Mouse (Mus musculus) adipocyte (in vitro differentiated cells): ENCODE results near the gene Zxdc.
A peak's percentile ranks its signal among the peaks of the same experiment; 100 is the strongest.

Source experiments
- DNase-seq: peaks from one replicate; pipeline ENCODE4 v3.0.0-alpha.2; 2016; ENCODE audit warnings: low spot score

The Zxdc gene

DNA sequence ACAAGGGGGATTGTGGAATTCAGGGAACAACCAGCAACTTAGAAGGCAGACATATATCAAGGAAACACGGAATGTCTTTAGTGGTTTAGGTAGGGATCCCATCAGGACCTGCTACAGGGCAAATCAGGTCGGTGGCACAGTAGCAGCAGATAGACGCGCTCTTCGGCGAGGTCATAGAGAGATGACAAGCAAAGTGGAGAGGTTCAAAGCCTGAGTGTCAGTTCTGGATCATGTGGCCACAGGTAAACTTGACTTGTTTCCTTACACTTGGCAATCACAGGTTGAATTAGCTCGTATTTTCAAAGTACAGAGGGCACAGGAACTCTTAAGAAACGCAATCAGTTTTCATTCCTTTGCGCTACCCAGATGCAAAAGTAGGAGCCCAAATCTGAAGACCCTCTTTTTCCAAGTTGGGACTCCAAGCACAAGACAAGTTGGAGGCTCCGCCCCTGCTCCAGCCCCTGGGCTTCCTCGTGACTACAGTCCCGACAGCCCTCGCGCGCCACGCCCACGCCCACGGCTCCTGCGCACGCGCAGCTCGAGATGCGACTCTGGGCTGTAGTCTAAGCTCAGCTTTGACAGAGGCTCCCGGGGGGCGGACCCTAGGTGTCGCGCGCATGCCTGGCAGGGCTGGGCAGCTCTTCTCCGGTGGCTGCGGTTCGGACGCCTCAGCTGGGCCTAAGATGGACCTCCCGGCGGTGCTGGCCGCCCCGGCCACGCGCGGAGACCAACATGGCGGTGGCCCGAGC is at the start of gene Zxdc:
Gene Zxdc (plus strand): TSS at position 517 of the 749 bp plus-strand sequence.
- peak; percentile 99 for DNase-seq

DNA sequence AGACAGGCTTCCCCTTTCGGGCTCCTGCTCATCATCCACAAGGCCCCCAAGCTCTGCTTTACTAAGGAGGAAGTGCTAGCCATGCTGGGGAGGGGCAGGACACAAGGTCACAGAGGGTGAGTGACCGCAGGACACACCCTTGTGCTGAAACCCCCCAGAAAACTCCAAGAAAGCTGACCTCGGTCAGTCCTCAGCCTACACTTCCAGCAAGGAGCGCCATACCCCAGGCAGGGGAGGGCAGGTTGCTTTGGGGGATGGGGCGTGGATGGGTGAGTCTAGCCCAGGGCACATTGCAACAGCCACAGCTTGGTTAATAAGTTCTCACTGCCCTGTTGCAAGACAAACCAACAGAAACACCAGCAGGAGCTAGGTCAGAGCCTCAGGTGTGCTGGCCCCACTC is 48.9 kb upstream of the Zxdc start:
- DNase-seq = no peak

DNA sequence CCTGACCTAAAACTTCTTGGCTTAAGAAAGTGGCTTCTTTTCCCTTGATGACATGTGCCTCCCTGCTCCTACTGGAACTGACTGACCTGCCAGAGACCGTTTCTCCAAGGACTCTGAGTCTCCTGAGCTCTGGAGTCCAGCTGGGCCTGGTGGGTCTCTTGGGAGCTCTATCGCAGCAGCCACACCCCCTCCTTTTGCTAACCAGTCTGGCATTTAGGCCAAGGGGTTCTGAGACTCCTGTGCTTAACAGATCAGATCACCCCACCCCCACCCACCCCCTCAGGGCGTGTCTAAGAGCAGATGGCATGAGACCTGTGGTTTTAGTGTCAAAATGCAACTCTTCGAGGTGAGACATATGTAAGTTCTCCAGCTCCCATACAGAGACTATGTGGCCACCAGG is 47.5 kb upstream of the Zxdc start:
- DNase-seq = peak; percentile 64

DNA sequence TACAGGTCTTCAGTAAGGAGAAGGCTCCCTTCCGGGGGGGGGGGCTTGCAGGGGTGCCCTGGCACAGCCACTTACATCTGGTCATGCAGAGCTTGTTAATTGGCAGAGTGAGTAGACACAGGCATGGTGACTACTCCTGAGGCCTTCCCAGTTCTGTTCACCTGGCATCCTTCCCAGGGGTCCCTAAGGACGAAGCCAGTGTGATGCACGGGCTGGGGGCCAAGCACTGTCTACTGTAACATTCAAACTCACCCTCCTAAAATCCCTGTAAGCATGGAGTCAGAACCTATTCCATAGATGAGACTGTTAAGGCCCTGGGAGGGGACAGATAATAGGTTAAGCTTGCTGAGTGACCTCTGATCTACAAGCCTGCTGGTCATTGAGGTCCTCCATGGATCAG is 45.3 kb upstream of the Zxdc start:
- DNase-seq = no peak

DNA sequence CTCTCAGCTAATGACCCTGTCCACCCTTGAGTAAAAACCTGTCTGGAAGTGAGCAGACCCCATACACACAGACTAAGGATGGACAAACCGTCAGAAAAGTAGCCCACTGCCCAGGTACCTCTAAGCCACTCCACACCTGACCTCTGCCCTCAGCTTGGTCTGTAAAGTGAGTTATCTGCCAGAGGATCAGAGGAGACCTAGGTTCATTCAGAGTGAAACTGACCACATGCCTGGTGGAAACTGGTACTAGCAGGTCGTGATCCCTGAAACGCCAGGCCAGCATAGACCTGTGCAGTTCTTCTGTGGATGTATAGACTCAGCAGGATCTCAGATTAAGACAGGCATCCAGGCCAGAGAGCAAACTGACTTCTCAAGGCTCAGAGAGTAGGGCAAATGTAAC is 44.8 kb upstream of the Zxdc start:
- DNase-seq = no peak

DNA sequence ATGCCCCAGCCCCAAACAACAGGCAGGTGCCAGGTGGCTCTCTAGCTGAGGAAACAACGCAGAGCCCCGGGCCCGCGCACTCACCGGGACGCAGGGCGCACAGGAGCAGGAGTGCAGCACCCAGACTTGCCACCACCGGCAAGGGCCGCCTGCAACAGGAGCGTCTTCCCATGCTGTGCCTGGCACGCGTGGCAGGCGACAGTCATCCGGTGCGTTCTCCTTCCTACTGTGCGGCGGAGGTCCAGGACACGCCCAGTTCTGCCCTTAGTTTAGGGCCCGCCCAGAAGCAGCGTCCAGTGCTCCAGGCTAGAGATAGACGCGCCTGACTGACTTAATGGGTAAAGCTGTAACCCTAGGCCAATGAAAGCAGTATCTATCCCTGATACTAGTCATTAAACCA is 44.3 kb upstream of the Zxdc start, which contains the start of gene Chst13:
Gene Chst13 (minus strand): TSS at position 195 of the 400 bp plus-strand sequence.
- no peak for DNase-seq

DNA sequence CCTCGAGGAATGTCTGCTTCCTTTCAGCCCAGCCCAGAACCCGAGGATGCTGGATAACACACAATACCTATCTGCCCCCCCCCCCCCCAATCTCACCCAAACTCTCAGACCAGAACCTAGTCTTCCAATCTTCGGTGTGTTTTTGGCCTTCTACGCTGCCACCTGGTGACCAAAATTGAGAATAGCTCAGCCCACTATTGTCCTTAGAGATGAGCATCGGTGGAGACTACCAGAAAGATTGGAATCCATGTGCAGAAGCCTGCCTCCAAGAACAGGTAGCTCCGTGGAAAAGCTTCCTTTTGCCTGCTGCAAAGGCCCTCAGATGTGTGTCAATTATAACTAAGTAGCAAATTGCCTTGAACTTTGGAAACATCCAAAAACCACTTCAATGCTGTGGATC is 41.6 kb upstream of the Zxdc start:
- peak; percentile 77 for DNase-seq

DNA sequence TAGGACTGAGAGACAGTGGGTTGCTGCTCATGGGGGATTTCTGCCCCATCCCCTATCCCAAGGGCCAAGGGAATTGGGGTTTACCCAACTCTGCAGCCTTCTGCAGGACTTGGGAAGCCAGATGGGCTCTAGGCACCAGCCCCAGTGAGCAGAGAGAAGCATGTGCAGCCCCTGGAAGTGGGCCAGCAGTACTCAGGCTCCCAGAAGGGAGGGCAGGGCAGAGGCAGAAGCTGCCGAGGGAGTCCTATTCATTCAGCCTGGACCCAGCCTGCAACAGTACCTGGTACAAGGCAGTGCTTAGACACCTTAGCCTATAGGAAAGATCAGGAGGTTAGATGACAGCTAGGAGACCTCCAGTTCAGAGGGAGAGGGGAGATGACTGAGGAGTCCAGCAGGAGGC is 39.3 kb upstream of the Zxdc start:
- DNase-seq = peak; percentile 85

DNA sequence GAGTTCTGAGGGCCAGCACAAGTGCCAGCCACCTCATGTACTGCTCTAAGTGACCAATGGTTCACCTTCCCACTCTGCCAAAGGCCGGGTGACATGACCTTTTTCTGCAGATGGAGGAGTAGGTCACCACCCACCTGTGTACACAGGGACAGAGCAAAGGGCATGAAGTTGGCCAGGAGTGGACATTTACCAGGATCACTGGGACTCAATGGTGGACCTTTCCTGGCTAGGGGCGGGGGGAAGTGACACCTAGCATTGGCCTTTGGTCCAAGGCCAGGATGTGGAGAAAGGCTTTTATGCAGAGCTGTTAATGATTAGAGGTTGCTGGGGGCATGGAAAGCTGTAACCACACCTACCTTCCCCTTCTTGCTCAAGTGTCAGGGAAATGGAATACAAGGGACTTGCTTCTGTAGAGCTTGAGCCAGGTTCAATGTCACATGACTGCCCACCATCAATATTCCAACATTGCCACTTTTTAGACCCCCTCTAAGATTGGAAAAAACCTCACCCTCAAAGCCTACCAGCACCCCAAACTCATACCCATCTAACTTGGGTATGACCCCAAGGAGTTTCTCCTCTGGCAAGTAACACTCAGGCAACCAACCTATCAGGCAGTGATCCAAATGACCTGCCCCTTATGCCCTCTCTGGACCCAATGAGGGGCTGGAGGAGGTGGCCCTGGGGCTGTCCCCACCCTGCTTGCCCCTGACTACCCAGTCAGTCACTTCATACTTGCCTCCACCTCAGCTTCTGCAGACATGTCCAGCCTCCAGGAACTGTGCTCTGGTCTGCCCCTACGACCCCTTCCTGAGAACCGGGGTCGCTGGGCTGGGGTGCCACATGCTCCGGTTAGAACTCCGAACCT is 36.5 kb upstream of the Zxdc start, which contains the start of gene Uroc1:
Gene Uroc1 (plus strand): TSS at position 724 of the 865 bp plus-strand sequence.
- DNase-seq = no peak

DNA sequence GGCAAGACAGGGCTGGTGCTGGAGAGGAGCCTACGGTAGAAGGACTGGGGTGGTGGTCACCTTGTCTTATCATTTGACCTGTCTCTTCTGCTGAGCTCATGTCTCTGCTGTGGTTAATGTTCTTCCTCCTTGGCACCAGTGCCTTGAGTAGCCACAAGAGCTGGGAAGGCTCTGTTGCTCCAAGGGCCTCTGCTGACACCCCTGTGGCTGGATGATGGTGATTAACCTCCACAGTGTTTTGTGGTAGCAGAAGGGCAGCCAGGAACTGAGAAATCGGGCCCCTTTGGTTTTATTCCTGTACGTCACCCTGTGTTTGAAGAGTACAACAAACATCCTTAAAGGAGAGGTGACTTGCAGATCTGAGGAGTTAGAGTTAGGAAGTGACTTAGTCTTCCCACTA is 35.0 kb upstream of the Zxdc start:
- DNase-seq = no peak

DNA sequence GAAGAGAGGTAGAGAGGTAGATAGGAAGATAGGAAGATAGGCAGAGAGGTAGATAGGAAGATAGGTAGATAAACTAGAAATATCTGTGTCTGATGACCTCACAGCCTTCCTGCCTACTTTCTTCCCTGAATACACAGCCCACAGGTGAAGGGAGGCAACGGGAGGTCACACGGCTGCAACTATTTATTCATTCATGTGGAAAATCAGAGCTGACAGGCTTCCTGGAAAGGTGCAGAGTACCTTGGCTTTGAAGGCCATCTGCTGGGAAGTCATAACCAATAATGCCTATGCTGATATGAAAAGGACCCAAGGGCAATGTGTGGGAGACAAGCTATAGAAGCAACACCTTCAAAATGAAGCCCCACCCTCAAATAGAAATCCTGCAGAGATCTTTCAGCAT is 26.9 kb upstream of the Zxdc start:
- DNase-seq = no peak

DNA sequence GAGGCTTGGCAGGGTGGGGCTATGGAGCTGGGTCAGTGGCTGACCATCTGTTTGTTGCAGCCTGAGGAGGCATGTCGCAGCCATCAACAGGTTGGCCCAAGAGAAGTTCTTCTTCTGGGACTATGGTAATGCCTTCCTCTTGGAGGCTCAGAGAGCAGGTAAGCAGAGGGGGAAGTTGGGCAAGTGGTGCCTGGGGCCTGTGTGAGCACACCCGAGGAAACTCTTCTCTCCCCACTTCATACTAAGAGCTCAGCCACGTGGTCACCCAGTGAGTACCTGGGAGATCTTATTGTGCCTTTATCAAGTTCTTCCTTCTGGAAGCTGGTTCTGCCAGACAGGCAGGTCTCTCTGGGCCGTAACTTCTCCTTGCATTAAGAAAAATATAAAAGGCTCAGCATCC is 22.1 kb upstream of the Zxdc start:
- DNase-seq = no peak

DNA sequence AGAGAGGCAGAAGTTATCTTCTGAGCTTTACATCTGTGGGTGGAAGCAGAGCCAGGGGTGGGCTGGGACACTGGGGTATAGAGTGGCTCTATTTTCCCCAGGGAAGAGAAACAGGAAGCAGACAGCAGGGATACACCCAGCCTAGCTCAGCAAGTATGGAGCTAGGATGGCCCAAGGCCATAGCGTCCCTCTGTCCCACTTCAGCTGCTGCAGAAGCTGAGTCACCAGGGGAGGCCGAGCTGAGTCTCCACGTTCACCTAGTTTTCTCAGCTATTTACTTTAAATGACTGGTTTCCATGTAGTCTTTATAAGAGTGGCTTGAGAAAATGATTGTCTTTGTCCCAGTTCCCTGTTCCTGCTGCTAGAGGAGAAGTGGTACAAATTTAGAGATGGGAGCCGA is 20.8 kb upstream of the Zxdc start:
- DNase-seq = peak; percentile 84

DNA sequence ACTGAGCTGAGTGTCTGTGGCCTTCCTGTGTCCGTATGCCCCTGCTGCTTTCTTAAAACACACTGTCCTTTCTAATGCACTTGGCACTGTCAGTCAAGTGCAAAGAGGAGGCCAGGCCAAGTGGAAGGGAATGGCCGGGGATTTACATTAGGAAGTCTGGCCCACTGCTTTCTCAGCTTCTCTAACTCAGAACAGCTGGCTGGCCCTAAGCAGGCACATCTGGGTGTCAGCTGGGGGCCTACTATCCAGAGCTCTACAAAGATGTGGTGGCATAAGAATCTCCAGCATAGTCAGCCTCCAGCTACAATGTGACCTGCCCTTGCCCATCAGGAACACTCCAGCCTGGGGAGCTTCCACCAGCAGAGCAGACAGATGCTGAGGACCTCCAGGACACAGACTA is 19.3 kb upstream of the Zxdc start:
- DNase-seq = peak; percentile 47

DNA sequence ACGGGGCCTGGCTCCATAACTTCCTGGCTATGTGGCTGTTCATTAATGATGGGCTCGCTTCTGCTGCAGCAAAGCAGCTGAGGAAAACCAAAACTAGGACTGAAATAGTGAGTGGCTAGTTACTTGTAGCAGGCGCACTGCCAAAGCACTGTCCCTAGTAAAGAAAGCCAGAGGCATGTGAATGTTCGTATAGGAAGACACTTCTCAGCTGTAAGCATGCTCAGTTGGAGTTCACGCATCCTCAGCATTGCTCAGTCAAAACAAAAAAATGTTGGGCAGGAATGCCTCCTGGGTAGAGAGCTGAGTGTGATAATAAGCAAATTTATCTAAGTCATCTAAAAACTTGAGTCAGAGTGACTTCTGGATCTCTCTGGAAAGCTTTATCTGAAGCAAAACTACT is 11.2 kb upstream of the Zxdc start:
- DNase-seq = peak; percentile 62

DNA sequence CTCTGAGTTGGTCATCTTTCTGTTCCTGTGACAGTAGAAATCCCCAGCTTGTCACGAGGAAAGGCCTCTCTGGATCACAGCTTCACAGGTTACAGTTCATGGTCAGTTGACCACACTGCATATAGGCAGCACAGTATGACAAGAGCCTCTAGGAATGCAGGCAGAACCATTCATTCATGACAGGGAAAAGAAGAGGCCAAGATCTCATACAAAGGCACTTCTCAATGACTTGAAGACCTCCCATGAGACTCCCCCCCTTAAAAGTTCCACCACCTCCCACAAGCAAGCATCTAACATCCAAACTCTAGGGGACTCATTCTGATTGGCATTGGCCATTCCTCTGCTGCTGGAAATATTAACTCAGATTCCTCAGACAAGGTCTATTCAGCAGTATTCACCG is 9.8 kb upstream of the Zxdc start:
- DNase-seq = peak; percentile 49

DNA sequence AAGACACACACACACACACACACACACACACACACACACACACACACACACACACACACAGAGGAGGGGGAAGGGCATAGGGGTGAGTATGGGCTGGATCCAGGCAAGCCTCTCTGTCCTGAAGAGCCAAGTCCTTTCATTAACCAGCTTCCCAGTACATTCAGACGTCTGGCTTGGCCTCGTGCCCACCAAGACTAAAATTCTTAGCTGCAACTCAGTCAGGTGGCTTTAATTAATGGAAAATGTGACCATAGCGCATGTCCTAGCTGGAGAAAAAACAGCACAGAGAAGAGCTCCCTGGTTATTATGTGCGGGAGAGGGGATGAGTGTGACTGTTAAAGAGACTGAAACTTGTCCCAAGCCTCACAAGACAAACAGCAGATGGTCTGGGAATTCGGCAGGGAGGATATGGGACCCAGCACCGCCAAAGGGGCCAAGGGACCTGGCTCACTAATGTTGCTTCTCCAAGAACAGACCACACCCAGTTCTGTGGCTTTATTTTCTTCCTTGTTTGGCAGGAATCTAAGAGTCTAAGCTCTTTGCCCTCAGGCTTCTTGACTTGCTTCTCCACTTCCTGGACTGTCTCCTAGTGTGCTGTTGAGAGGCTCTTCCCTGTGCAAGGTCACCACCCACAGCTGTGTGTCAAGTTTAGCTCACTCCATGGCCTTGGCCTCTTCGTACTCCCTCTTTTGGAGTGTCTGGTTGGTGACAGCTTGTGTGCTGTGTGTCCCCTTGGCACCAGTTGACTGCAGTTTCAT is 9.1 kb upstream of the Zxdc start:
- peak; percentile 99 for DNase-seq

DNA sequence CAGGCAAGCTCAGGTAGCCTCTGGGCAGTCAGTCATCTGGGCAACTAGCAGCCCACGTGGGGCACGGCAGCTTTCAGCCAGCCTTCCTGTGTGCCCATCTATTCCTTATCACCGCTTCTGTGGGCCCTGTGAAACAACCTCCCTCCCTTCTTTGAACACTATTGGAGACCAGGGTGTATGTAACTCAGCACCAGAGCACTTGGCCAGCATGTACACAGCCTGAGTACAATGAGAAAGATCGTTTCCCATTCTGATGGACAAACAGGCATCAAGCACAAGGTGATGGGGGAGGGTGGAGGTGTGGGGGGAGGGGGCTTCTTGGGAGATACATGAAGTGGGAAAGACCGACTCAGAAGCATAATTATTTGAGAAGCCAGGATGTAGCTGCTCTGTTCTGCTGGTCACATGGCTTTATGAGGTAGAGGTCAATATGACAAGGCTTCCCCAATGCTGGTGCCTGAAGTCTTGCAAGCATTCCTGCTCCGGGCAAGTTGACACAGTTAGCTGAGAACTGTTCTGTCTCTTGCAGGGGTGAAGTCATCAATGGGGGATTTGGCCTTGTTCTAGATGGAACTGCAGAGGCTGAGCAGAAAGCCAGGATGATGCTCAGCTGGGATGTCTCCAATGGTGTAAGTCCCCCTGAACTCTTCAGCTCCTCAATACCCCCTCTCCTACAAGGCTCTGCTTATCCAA is 8.2 kb upstream of the Zxdc start:
- peak; percentile 59 for DNase-seq

DNA sequence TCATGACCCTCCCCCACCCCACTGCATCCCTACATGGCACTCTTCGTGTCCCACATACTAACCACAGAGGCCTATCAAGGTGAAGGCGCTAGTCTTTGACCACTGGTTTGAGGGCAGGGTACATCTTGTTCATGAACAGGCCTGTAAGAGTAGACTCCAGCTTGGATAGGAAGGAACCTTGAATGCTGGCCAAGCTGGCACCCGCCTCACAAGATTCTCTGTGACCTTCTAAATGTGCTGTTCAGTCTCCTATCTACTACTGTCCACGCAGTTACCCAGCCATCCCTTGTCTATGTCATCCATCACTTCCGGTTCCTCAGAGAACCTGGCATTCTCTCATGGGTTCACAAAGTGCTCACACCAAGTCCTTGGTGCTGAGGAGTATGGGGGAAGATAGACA is 6.0 kb upstream of the Zxdc start:
- DNase-seq = no peak

DNA sequence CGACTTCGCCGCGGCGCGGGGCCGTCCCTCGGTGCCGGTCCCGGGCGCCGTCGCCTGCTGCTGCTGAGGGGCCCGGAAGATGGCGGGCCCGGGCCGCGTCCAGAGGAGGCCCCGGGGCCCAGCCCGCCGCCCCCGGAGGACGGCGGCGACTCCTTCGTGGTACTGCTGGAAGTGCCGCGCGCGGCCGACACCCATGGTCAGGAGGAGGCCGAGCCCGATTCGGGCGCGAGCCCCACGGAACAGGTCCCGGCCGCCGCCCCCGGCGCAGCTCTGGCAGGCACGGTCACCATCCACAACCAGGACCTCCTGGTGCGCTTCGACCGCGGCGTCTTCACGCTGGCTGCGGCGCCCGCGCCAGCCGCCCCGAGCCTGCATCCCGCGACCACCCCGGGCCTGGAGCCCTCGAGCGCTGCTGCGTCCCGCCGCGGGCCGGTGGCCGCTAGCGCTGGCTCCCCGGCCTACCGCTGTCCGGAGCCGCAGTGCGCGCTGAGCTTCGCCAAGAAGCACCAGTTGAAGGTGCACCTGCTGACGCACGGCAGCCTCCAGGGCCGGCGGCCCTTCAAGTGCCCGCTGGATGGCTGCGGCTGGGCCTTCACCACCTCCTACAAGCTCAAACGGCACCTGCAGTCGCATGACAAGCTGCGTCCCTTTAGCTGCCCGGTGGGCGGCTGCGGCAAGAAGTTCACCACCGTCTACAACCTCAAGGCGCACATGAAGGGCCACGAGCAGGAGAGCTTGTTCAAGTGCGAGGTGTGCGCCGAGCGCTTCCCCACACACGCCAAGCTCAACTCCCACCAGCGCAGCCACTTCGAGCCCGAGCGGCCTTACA is 647 bp downstream of the Zxdc start:
- peak; percentile 37 for DNase-seq

DNA sequence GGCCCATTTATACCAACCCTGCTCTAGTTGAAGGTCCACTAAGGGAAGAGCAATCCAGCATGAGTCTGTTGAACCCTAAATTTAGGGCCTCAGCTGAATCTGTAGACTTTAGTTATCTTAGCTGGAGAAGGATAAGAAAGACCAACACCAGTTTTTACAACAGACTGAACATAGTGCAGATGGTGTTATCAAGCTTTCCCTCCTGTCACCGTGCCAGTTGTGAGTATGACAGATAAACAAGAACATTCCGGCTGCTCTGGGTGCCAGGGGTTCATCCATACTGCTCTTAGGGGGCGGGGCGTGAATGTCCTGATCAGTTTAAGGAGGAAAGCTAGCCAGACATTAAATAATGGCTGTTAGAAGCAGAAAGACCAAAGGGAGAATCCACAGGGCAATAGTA is 5.4 kb downstream of the Zxdc start:
- no peak for DNase-seq
